Mouse (Mus musculus) cerebellum, adult (tissue): Measurements from ENCODE around the gene Ache.
"Not testable (repeated sequence)": the region's sequence is repeated elsewhere in the genome, so short reads cannot be mapped to it uniquely, and the experiment has no call there.

Experiments used
- ATAC-seq: cut with Nextera tagmentation; 2 replicates; pipeline ENCODE4 v1.9.2; 2017; ENCODE audit warnings: mild to moderate bottlenecking, moderate library complexity, mixed read lengths; ENCODE audit not compliant: insufficient number of reproducible peaks, low FRiP score, low TSS enrichment

Gene Ache

DNA sequence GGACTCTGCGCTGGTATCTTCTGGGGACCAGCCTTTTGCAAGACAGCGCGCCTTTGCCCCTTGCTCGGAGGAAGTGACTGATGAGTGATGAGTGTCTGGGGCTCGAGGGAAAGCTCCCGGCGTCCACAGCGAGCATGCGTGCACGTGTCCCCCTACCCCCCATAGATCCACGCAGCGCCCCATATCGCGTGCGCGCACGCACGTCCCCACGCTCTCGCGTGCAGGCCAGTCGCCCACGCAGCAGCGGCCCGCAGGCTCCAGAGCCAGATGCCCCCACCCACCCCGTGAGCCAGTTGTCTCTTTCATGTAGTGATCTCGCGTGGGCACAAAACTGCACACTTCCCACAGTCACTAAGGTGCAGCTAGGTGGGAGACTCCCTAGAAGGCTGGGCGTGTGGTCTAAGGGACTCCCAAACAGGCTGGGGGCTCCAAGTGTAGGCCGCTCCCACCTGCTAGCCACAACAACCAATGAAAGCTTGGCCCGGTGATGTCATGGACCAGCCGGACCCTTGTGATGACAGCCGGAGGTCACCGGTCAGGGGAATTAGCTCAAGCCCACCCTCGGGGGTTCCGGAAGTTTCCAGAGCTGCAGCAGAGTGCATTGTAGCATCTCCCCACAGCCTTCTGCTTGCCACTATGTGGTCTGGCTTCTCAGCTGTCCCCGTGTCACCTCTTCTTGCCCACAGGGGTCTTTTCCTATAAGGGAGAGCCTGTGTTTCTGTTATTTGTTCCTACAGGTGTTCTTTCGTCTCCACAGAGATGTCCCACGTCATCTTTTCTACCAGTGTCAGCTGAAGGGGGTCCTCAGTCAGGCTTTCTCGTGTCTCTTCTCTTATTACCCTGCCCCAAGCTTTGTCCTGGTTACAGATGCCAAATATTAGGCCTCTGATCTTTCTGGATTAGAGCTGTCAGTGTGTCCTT is at the start of gene Ache:
Ache (plus strand) TSS at position 488 of the 921 bp plus-strand sequence.
- peak; percentile 47 for ATAC-seq

DNA sequence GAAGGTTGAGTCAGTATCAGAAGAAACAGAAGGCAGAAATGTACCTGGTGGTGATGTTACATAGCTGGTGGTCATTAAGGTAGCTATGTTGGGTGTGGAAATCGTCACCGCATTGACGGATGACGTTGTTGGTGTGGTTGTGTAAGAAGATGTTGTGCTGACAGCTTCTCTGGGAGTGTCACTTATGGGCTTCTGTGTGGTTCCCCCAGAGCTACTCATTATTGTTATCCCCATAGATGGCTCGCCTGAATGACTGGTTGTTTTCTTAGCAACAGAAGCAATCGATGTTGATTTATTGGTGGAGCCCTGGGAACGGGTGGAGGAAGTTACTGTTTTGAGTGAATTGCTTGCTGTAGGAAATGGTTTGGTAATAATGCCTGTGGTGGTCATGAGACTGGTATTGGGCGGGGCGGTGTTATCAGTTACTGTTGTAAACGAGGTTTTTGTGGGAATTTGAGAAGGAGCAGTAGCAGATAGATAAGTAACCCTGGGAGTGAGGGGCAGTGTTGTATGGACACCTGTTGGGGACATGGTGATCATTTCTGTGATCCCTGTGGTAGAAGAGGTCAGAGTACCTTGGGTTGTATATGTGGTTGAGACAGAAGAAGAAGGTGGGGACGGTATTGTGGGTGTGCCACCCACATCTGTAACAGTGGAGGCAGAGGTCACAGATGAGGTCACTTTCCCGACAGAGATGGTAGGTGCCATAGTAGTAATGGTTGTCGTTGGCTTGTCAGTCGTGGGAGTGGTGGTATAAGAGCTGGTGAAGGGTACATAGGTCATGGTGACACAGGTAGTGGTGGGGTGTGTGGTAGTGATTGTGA is 23.2 kb upstream of the Ache start:
- ATAC-seq = no peak

DNA sequence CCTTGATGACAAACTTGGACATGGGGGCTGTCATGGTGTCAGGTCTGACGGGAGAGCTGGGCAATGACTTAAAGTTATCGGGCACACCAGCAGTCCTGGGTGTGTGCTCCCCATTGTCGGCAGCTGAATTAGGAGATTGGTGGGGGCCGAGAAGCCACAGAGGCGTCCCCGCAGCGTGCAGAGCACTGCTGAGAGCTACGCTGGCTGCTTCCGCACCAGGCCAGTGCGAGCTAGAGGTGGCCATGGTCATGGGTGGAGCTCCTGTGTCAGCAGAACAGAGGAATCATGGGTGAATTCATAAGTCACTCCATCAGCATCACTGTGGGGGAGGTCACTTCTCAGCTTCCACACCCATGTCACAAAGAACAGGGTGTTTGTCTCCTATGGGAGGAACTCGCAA is 22.5 kb upstream of the Ache start:
- no peak for ATAC-seq

DNA sequence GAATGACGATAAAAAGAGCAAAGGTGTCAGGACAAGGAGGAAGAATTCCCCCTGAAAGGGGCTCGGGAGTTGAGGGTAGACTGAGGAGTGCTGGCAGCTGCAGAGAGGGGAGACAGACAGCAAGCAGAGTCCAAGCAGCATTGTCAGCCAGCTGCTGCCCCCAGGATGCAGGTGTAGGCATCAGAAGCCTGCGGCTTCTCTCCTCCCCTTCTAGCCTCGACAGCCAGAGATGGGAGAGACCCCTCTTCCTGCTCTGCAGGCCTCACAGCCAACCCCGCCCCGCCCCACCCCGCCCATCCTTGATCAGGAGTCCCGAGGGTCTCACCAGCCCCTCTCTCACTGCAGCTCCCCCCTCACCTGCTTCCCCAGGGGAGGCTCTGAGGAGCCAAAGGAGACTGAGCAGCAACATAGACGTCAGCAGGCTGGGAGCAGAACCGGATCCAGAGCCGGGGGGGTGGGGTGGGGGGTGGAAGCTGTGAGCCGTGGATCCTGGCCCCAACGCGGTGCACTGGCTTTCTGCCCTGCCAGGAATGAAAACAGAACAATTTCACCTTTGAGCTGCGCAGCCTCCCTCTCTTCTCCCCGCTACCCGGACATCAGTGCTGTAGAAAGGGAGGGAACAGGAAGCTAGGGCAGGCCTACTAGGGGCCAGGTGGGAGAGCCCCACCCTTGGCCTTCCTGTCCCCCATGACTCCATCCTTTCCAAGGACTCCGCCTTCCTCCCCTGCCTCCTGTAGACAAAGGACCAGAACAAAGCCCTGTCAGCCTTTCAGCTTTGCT is 19.0 kb upstream of the Ache start:
- no peak for ATAC-seq

DNA sequence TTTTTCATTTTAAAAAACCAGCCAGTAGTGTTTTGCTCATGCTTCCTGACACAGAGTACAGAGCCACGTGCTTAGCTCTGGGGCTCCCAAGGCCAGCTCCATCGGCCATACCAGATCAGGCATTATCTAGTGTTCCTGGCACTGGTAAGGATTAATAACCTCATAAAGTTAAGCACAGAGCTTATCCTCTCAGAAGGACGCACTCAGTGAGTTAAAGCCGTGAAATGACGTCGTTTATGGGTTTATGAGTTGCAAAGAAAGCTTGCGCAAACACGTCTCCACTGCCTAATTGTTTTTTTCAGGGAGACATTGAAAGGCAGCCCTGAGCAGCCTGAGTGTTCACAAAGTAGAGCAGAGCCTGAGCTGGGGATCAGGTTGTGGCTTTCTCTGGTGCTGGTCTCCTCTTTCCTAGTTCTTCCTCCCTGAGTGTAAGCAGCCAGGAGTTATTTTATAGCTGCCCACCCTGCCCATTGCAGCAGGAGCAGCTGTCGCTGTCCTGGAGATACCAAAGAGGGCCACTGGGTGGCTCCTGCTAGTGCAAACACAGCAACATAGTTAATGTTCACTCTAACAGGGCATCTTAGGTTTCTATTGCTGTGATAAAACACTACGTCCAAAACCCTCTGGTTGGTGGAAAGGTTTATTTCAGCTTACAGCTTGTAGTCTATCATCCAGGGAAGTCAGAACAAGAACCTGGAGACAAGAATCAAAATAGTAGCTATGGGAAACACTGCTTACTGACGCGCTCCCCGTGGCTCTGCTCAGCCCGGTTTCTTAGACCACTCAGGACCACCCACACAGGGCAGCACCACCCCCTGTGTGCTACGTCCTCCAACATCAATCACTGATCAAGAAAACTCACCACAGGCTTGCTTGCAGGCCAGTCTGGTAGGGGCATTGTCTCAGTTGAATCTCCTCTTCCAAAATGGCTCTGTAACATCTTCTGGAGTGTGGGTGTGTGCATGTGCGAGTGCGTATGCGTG is 9.7 kb upstream of the Ache start:
- no peak for ATAC-seq

DNA sequence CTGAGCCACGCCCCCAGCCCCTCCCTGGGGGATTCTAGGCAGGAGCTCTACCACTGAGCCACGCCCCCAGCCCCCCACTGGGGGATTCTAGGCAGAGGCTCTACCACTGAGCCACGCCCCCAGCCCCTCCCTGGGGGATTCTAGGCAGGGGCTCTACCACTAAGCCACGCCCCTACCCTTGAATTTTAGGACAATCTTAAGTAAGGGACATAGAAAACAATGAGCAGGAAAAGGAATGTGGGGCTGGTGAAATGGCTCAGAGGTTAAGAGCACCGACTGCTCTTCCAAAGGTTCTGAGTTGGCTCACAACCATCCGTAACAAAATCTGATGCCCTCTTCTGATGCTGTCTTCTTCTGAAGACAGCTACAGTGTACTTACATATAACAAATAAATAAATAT is 2.9 kb upstream of the Ache start:
- ATAC-seq = not testable (repeated sequence)

DNA sequence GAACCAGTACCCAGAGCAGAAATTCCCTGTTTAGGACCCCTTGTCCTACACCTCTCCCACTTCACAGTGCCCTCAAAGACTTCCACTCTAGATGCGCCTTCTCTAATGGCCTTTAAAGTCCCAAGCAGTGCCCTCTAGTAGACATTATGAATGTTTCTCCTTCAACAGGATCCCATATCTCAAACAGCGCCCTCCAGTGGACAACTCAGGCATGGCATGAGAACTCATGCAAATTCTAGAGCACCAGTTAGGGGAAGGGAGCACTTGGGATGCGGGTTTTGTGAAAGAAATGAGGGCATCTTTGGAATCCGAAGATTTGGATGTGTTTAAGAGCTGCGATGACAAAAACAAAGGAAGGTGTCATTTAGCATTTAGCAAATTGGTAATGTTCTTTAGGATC is 2.3 kb upstream of the Ache start:
- ATAC-seq = no peak

DNA sequence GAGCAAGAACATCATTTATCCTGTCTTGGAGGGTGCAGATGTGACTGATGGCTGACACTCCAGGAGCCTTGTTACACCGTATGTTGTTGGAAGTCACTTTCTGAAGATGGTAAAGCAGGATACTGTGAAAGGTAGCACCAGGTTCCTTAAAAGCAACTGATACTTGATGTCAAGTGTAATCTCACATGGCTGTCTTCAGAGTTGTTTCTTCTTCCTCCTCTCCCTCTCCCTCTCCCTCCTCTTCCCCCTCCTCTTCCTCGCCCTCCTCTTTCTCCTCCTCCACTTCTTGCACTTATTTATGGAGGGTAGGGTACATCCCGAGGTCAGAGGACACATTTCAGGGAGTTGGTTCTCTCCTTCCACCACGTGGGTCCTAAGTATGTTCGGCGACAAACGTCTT is 1.3 kb upstream of the Ache start:
- no peak for ATAC-seq

DNA sequence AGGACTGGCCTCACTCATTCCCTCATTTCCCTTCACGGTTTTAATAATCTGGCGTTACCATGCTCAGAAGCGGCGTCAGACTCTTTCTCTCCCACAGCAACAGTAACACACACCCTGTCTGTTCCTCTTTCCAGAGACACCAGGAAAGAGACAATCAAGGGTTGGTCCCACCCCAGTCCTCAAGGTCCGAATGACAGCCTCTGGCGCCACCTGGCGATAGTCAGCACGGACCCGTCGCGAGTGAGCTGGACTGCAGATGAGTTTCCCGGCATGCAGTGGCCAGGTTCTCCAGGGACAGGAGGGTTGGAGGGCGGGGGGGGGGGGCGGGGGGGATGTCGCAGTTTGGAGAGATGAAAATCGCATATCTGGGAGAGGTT is 676 bp upstream of the Ache start:
- peak; percentile 63 for ATAC-seq

DNA sequence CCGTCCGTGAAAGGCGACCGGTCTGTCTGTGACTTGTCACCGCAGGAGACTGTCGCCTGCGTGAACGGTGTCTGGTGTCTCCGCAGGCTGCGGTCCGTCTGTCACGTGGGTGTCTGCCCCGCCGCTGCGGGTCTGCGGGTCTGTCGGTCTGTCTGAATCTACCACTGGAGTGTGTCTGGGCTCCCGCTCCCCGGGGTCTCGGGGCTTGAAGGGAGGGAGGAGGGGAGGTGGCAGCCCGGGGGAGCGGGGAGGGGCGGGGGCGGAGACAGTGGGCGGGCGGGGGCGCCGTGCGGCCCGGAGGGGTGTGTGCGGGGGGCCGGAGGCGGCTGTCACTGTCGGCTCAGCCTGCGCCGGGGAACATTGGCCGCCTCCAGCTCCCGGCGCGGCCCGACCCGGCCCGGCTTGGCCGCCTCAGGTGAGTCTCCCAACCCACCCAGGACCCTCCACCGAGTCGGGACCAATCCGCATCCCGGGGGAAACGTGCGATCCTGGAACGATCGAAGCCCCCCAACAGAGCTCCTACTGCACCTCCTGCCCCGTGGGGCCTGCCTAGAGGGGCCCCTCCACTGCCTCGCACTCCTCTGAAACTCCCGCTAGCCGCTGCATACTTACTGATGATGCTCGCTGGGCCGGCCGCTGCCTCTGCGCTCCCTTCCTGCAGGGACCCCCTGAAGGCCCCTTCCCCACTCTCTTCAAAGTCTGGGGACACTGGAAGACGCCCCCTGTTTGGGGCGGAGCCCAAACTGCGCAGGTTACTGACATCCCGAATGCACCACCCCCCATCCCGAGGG is 829 bp downstream of the Ache start:
- ATAC-seq = no peak

DNA sequence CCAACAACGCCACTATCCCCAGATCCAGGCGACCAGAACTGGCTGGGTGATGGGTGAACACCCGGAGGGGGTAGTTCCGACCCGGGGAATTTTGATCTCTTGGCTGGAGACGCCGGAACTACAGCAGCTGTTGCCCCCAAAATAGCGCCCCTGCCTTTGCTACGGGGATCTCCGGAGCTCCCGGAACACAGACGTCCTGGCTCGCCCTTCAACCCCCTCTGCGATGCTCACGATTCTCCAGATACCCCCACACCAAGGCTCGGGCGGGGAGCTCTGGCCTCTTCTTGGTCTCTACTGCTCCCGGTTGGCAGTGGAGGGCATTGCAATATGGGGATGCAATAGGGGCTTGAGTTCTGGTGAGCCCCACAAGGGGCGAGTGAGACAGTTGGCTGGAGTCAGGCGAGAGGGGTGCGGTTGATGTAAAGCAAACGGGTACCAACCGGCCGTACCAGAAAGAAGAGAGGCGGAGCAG is 1.7 kb downstream of the Ache start:
- no peak for ATAC-seq

DNA sequence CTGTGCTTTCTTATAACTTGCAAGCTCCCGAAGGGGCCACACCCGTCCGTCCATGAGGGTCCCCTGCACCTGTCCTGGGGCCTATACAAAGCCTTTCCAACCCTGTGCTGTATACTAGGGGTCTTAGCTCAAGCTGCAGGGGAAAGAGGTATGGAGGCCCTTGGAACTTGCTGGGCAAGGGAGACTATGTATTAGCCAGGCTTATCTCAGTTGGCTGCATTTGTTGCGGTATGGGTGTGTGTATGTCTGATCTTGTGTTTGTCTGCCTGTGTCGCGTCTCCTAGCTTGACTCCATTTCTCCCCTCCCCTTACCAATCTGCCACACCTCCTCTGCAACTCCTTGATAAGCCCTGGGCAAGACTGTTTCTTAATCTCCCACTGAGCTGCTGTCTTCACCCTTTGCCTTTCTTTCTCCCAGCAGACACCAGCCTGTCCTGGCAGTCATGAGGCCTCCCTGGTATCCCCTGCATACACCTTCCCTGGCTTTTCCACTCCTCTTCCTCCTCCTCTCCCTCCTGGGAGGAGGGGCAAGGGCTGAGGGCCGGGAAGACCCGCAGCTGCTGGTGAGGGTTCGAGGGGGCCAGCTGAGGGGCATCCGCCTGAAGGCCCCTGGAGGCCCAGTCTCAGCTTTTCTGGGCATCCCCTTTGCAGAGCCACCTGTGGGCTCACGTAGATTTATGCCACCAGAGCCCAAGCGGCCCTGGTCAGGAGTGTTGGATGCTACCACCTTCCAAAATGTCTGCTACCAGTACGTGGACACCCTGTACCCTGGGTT is 2.5 kb downstream of the Ache start:
- ATAC-seq = no peak

DNA sequence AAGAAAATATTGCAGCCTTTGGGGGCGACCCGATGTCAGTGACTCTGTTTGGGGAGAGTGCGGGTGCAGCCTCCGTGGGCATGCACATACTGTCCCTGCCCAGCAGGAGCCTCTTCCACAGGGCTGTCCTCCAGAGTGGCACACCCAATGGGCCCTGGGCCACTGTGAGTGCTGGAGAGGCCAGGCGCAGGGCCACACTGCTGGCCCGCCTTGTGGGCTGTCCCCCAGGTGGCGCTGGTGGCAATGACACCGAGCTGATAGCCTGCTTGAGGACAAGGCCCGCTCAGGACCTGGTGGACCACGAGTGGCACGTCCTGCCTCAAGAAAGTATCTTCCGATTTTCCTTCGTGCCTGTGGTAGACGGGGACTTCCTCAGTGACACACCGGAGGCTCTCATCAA is 3.4 kb downstream of the Ache start:
- no peak for ATAC-seq

DNA sequence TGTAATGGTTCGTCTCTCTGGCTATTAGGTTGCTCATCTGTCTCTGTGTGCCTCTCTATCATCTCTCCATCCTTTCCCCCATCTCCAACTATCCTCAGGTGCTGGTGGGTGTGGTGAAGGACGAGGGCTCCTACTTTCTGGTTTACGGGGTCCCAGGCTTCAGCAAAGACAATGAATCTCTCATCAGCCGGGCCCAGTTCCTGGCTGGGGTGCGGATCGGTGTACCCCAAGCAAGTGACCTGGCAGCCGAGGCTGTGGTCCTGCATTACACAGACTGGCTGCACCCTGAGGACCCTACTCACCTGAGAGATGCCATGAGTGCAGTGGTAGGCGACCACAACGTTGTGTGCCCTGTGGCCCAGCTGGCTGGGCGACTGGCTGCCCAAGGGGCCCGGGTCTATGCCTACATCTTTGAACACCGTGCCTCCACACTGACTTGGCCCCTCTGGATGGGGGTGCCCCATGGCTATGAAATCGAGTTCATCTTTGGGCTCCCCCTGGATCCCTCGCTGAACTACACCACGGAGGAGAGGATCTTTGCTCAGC is 4.1 kb downstream of the Ache start:
- ATAC-seq = no peak

DNA sequence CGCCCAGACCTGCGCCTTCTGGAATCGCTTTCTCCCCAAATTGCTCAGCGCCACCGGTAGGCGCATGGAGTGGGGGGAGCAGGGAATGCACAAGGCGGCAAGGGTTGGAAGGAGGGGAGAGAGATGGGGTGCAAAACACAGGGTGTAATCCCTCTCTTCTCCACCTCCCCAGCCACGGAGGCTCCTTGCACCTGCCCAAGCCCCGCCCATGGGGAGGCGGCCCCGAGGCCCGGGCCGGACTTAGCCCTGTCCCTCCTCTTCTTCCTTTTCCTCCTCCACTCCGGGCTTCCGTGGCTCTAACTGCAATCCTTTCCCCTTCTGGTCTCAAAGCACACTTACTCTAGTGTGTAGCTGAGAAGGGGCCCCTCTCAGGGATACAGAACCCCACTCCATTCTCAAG is 6.0 kb downstream of the Ache start:
- peak; percentile 16; the same call in 1 of the 2 replicates for ATAC-seq

DNA sequence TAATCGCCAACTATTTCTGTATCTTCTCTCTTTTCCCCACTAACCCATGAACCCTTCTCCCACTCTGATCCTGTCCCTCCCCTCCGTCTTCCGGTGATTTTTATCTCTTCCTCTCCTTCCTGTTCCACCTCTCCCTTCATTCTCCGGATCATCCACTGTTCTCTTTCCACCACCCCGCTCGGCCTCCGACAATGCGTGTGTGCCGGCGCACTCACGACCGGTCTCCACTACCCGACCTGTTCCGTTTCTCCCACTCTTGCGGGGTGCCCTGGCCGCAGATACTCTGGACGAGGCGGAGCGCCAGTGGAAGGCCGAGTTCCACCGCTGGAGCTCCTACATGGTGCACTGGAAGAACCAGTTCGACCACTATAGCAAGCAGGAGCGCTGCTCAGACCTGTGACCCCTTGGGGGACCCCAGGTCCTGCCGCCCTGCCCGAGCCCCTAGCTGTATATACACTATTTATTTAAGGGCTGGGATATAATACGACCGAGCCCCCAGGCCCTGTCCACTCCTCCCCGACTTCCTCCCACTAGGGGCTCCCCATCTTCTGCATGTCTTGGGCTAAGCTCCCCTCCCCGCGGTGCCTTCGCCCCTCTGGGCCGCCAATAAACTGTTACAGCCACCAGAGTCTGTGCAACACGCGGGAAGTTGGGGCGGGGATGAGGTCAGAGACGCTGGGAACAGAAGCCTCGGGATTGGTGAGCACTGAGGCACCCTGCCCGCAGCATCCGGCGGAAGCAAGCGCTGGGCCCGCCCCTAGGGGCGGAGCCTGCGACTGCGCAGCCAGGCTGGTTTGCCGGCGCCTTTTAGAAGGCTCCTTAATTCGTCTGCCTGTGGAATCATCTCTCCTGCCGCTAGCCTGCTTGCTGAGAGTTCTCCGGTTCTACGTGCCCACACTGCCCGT is 6.8 kb downstream of the Ache start, which contains the start of gene Ufsp1:
Ufsp1 (plus strand) TSS at position 791 of the 905 bp plus-strand sequence.
- peak; percentile 85 for ATAC-seq

DNA sequence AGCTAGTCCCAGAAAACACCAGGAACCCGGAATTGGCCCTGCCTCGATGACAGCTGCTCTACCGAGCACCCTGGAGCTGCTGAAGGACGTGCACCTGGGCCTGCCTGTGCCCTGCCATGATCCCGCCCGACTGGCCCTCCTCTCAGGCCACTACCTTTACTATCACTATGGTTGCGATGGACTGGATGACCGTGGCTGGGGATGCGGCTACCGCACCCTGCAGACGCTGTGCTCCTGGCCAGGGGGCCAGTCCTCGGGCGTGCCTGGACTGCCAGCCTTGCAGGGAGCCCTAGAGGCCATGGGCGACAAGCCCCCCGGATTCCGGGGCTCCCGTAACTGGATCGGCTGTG is 7.4 kb downstream of the Ache start:
- ATAC-seq = no peak
